In the genomic region with DNA sequence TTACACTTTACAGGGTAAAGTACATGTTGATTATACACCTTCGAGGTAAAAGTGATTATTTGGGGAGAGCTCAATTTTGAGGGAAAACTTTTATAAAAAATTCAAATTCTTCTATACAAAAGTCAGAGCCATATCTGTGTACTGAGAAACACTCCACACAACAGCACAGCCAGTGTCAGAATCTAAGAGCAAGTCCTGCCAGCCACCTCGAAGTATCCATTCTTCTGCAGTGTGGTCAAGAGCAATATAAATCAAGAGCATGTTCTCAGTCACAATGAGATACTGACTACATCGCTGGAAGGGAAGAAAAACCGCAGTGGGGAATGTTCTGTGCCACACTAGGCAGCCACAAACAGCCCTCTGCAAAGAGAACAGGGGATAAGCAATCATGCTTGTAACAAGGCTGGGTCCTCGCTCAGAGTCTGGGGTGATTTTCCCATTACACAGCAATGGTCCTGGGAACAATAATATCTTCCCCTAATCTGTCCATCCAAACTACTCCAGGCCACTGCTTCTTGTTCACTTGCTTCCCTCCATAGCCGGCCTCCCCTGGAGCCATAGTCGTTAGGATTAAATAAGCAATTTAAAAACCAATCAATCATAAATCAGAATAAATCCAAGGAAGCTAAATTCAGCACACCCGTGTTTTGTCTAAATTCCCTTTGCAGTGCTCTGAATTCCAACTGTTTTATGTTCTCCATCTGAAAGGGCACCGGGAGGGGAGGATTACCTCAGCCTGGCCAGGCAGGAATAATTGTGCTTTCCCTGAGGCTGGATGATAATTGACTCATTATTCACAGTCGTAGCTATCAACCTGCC, we compare ENCODE assay signal across 10 mouse cellular contexts. TPM values are rescaled to one million over a fixed set of nuclear protein-coding genes. Genes with fewer than 3 reads are reported as not detected.
DNase-seq lines count a peak whose midpoint lies in the region; ATAC-seq and TF ChIP-seq lines count a peak whose summit lies in the region.
"Had no signal": no experiment of that assay in that cellular context is flagged by ENCODE, and none has a peak within 500 bp of the region (broad histone marks: within the 10 kb centered on the region; RNA-seq: fewer than 3 reads in every experiment).

No protein-coding gene starts in this region.

- no peaks in the 10 kb centered on the region for H3K9me3 ChIP-seq in forebrain, embryonic 11.5 days (ENCODE audit: control insufficient read depth, low read length)
- no peaks in the 10 kb centered on the region for H3K9me3 ChIP-seq in limb, embryonic 12.5 days
- no peaks in the 10 kb centered on the region for H3K9me3 ChIP-seq in stomach, postnatal 0 days (ENCODE audit: control insufficient read depth, low read length)

- WGBS in forebrain, embryonic 11.5 days, result 14% methylated on average over 10 of the region's 10 CpGs
- 8% methylated on average over 10 of the region's 10 CpGs for WGBS in limb, embryonic 12.5 days
- 29% methylated on average over 10 of the region's 10 CpGs for WGBS in stomach, postnatal 0 days

- no peak for TF ChIP-seq EP300 in stomach, postnatal 0 days (optimal IDR thresholded peaks at IDR 0.05)

- H3K4me3 ChIP-seq in forebrain, embryonic 11.5 days (ENCODE audit: low read depth, low read length), result no peak overlapping the region
- H3K4me3 ChIP-seq in limb, embryonic 12.5 days (replicated peaks), result no peak overlapping the region
- no peak overlapping the region for H3K4me3 ChIP-seq in stomach, postnatal 0 days (ENCODE audit: low read depth, low read length)

- no peaks in the 10 kb centered on the region for H3K27me3 ChIP-seq in forebrain, embryonic 11.5 days (ENCODE audit: control insufficient read depth, insufficient read depth, low read length)
- no peaks in the 10 kb centered on the region for H3K27me3 ChIP-seq in limb, embryonic 12.5 days
- no peaks in the 10 kb centered on the region for H3K27me3 ChIP-seq in stomach, postnatal 0 days (ENCODE audit: control insufficient read depth, insufficient read depth, low read length)

- ATAC-seq in forebrain, embryonic 11.5 days (replicated peaks; ENCODE audit: low FRiP score), result peak; percentile 88
- peak; percentile 21; the same call in 1 of the 2 replicates for ATAC-seq in limb, embryonic 12.5 days (ENCODE audit: insufficient number of reproducible peaks, insufficient read depth, low FRiP score, low TSS enrichment, low read depth)
- ATAC-seq in stomach, postnatal 0 days (ENCODE audit: low FRiP score, low TSS enrichment), result no peak

- TF ChIP-seq CTCF in stomach, postnatal 0 days (IDR thresholded peaks at IDR 0.05; ENCODE audit: low read depth), result no peak

- H3K4me2 ChIP-seq in forebrain, embryonic 11.5 days (ENCODE audit: low read depth, low read length, severe bottlenecking), result no peak overlapping the region; the same call in 1 of the 2 replicates
- H3K4me2 ChIP-seq in limb, embryonic 12.5 days, result no peak overlapping the region
- H3K4me2 ChIP-seq in stomach, postnatal 0 days (replicated peaks; ENCODE audit: low read depth), result no peak overlapping the region

- H3K4me1 ChIP-seq in forebrain, embryonic 11.5 days (replicated peaks; ENCODE audit: control insufficient read depth, insufficient read depth, low read length), result peaks cover 17% of the 10 kb centered on the region; the same call in 1 of the 2 replicates
- peaks cover 25% of the 10 kb centered on the region for H3K4me1 ChIP-seq in limb, embryonic 12.5 days (replicated peaks)
- H3K4me1 ChIP-seq in stomach, postnatal 0 days (replicated peaks; ENCODE audit: control insufficient read depth, insufficient read depth), result no peaks in the 10 kb centered on the region

- H3K9ac ChIP-seq in forebrain, embryonic 11.5 days (ENCODE audit: low read length), result no peak overlapping the region
- no peak overlapping the region for H3K9ac ChIP-seq in limb, embryonic 12.5 days (replicated peaks)
- no peak overlapping the region for H3K9ac ChIP-seq in stomach, postnatal 0 days (ENCODE audit: low read length)

- no peaks in the 10 kb centered on the region for H3K36me3 ChIP-seq in forebrain, embryonic 11.5 days (ENCODE audit: control insufficient read depth, insufficient read depth, low read length)
- no peaks in the 10 kb centered on the region for H3K36me3 ChIP-seq in limb, embryonic 12.5 days
- H3K36me3 ChIP-seq in stomach, postnatal 0 days (ENCODE audit: control insufficient read depth, insufficient read depth, low read length), result no peaks in the 10 kb centered on the region

- peak overlapping the region; percentile 84 for H3K27ac ChIP-seq in forebrain, embryonic 11.5 days (ENCODE audit: low read depth, low read length)
- 0 out of 2 replicates have a peak overlapping the region, but pooled peaks have one; percentile 24 for H3K27ac ChIP-seq in limb, embryonic 12.5 days
- no peak overlapping the region for H3K27ac ChIP-seq in stomach, postnatal 0 days (replicated peaks)

- DNase-seq in thymus, postnatal 25 days, result peak; percentile 30
- no peak for DNase-seq in thymus, postnatal 0 days (ENCODE audit: low spot score)
- DNase-seq in forebrain, embryonic 11.5 days (ENCODE audit: low spot score), result peak; percentile 69
- DNase-seq in thymus, postnatal 4 days, result peak; percentile 28
- no peak for DNase-seq in stomach, postnatal 0 days (ENCODE audit: low spot score)
- DNase-seq in urinary bladder, postnatal 25 days (ENCODE audit: low spot score), result no peak
- no peak for DNase-seq in yolk sac, embryonic 10.5 days (ENCODE audit: low spot score)
- DNase-seq: gastrocnemius, postnatal 14 days; kidney, postnatal 10 days had no signal

RNA-seq across cellular contexts. Expression of gene Rag2, which starts 32.3 kb away (rescaled TPM):
- 116 and 143 TPM in 2 replicates for polyA plus RNA-seq in thymus, postnatal 0 days (2015; fragmentation: Nextera tagmentation; extraction: Ambion mirVana)
- polyA plus RNA-seq in forebrain, embryonic 11.5 days (2014; fragmentation: Nextera tagmentation; extraction: Ambion mirVana), result not detected in 2 replicates
- not detected in 2 replicates for polyA plus RNA-seq in limb, embryonic 12.5 days (2016; fragmentation: Nextera tagmentation; extraction: Ambion mirVana)
- polyA plus RNA-seq in stomach, postnatal 0 days (2015; fragmentation: Nextera tagmentation; extraction: Ambion mirVana), result not detected in 2 replicates

RNA-seq across cellular contexts. Expression of gene Rag1, which starts 57.1 kb away (rescaled TPM):
- polyA plus RNA-seq in thymus, postnatal 0 days (2015; fragmentation: Nextera tagmentation; extraction: Ambion mirVana), result 319 and 337 TPM in 2 replicates
- polyA plus RNA-seq in forebrain, embryonic 11.5 days (2014; fragmentation: Nextera tagmentation; extraction: Ambion mirVana), result 0.08 and 0.27 TPM in 2 replicates
- 0.34 and 0.51 TPM in 2 replicates for polyA plus RNA-seq in limb, embryonic 12.5 days (2016; fragmentation: Nextera tagmentation; extraction: Ambion mirVana)
- 0.01 TPM in 2 replicates for polyA plus RNA-seq in stomach, postnatal 0 days (2015; fragmentation: Nextera tagmentation; extraction: Ambion mirVana)

RNA-seq across cellular contexts. Expression of gene B230118H07Rik, which starts 57.1 kb away (rescaled TPM):
- 109 and 145 TPM in 2 replicates for polyA plus RNA-seq in thymus, postnatal 0 days (2015; fragmentation: Nextera tagmentation; extraction: Ambion mirVana)
- 60.7 and 60.8 TPM in 2 replicates for polyA plus RNA-seq in forebrain, embryonic 11.5 days (2014; fragmentation: Nextera tagmentation; extraction: Ambion mirVana)
- 57.7 and 58.1 TPM in 2 replicates for polyA plus RNA-seq in limb, embryonic 12.5 days (2016; fragmentation: Nextera tagmentation; extraction: Ambion mirVana)
- 36.5 and 40.3 TPM in 2 replicates for polyA plus RNA-seq in stomach, postnatal 0 days (2015; fragmentation: Nextera tagmentation; extraction: Ambion mirVana)

Comparison
In these comparisons a context has a peak if more than half of its experiments do, and no peak if none do; other contexts are left out.
1. DNase-seq: peak in thymus, postnatal 25 days (single experiment), forebrain, embryonic 11.5 days (single experiment) and thymus, postnatal 4 days (single experiment); none in thymus, postnatal 0 days (single experiment), stomach, postnatal 0 days (single experiment), urinary bladder, postnatal 25 days (single experiment) and yolk sac, embryonic 10.5 days (single experiment).
2. RNA of gene Rag2, which starts 32.3 kb away (polyA plus RNA-seq): 116 to 143 TPM in thymus, postnatal 0 days; not detected in forebrain, embryonic 11.5 days, not detected in limb, embryonic 12.5 days and not detected in stomach, postnatal 0 days; every median in the first group is over 100 times any median in the second.
3. RNA of gene Rag1, which starts 57.1 kb away (polyA plus RNA-seq): 319 to 337 TPM in thymus, postnatal 0 days; 0.34 to 0.51 TPM in limb, embryonic 12.5 days, 0.08 to 0.27 TPM in forebrain, embryonic 11.5 days and 0.01 TPM in stomach, postnatal 0 days; every median in the first group is over 100 times any median in the second.